In the genomic region with DNA sequence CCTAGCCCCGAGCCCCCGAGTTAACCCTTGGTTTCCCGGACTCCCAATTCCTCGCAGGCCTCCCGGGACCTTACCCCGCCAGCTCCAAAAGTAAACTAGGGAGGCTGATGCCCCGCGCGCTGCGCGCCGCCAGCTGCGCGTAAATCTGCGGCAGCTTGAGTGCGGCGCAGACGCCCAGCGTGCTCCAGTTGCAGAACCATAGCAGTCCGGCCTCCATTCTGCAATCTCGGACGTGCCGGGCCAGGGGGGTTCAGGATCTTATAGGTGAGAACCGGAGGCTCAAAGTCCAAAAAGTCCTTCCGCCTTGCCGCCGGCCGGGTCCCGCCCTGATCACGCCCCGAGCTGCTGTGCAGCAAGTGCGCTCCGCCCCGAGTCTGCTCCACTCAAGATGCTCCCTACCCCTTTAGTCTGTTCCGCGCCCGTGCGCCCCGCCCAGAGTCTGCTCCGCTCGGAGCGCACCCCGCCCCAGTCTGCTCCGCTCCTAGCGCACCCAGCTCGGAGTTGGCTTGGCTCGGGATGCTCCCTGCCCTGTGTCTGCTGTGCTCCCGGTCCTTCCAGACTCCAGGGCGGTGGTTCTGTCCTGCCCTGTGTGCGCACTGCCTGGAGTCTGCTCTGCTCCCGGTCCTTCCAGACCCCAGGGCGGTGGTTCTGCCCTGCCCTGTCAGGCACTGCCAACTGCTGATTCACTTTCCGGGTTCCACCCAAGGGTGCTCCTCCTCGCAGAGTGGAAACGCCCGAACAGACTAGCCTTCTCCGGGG, we compare ENCODE assay signal across 8 mouse cellular contexts. TPM values are rescaled to one million over a fixed set of nuclear protein-coding genes. Genes with fewer than 3 reads are reported as not detected.
DNase-seq lines count a peak whose midpoint lies in the region; ATAC-seq lines count a peak whose summit lies in the region.

A gene (minus strand): TSS at position 670 of the 759 bp plus-strand sequence.

- peaks cover 8% of the 10 kb centered on the region; the same call in 1 of the 2 replicates for H3K4me1 ChIP-seq in hindbrain, embryonic 14.5 days (replicated peaks; ENCODE audit: control insufficient read depth, insufficient read depth, low read length)

- ATAC-seq in hindbrain, embryonic 14.5 days (ENCODE audit: low FRiP score), result peak; percentile 79

- H3K9me3 ChIP-seq in hindbrain, embryonic 14.5 days (ENCODE audit: control insufficient read depth, low read length), result no peaks in the 10 kb centered on the region

- H3K36me3 ChIP-seq in hindbrain, embryonic 14.5 days (replicated peaks; ENCODE audit: control insufficient read depth, insufficient read depth), result peaks cover 4% of the 10 kb centered on the region; the same call in 1 of the 2 replicates

- no peak within 1 kb of the TSS for H3K27ac ChIP-seq in hindbrain, embryonic 14.5 days

- peak within 1 kb of the TSS; percentile 47; the same call in 1 of the 2 replicates for H3K9ac ChIP-seq in hindbrain, embryonic 14.5 days

- 1% methylated on average over 54 of the region's 57 CpGs for WGBS in hindbrain, embryonic 14.5 days

- peak; percentile 90 for DNase-seq in NIH3T3 (ENCODE audit: low read depth)
- DNase-seq in cerebellum, postnatal 14 days, result peak; percentile 58 to 63
- DNase-seq in frontal cortex, postnatal 36 days (ENCODE audit: low spot score in 2 of 2), result peak; percentile 71 to 77
- peak; percentile 28 for DNase-seq in hindbrain, embryonic 14.5 days (ENCODE audit: low spot score)
- peak; percentile 65 to 67 for DNase-seq in layer of hippocampus, postnatal 36 days
- peak; percentile 94 for DNase-seq in lung, postnatal 36 days
- DNase-seq in retina, postnatal 1 day, result peak; percentile 75
- DNase-seq in urinary bladder, adult 18-20 months (ENCODE audit: low spot score in 2 of 2), result peak; percentile 82 to 87

- peaks cover 46% of the 10 kb centered on the region for H3K27me3 ChIP-seq in hindbrain, embryonic 14.5 days (ENCODE audit: control insufficient read depth, insufficient read depth, low read length)

- H3K4me2 ChIP-seq in hindbrain, embryonic 14.5 days (replicated peaks), result peak within 1 kb of the TSS; percentile 87

- peak within 1 kb of the TSS; percentile 45 for H3K4me3 ChIP-seq in hindbrain, embryonic 14.5 days (replicated peaks; ENCODE audit: low read length)

RNA-seq across cellular contexts. Expression of the gene that starts here (rescaled TPM):
- polyA plus RNA-seq in hindbrain, embryonic 14.5 days (2014; fragmentation: Nextera tagmentation; extraction: Ambion mirVana), result 1.6 and 1.9 TPM in 2 replicates
- total RNA-seq in layer of hippocampus, postnatal 36 days (2021), result 1 to 10 TPM; 1.0 to 1.2 TPM

Comparison
In these comparisons a context has a peak if more than half of its experiments do, and no peak if none do; other contexts are left out.
1. DNase-seq: peak in every context shown above with its lines; median percentile 94 in lung, postnatal 36 days; 90 in NIH3T3; 84 in urinary bladder, adult 18-20 months; 75 in retina, postnatal 1 day; 74 in frontal cortex, postnatal 36 days; 66 in layer of hippocampus, postnatal 36 days; 60 in cerebellum, postnatal 14 days; 28 in hindbrain, embryonic 14.5 days.